Mouse (Mus musculus): ENCODE data around the gene Olfr957. TPM values are rescaled to one million over a fixed set of nuclear protein-coding genes. Genes with fewer than 3 reads are reported as not detected.
A peak's percentile ranks its signal among the peaks of the same experiment; 100 is the strongest.

Gene Olfr957
- polyA plus RNA-seq (2014; fragmentation: Nextera tagmentation; extraction: Ambion mirVana) = not detected in 2 replicates

- H3K9me3 ChIP-seq (ENCODE audit: control insufficient read depth, low read length) = no peaks in the 10 kb centered on the region
- H3K27ac ChIP-seq (ENCODE audit: low read depth, low read length) = no peak within 1 kb of the TSS
- no peaks in the 10 kb centered on the region for H3K27me3 ChIP-seq (ENCODE audit: control insufficient read depth, insufficient read depth, low read length)
- H3K4me3 ChIP-seq (ENCODE audit: low read depth, low read length) = no peak within 1 kb of the TSS
- no peak within 1 kb of the TSS for H3K9ac ChIP-seq (ENCODE audit: low read length)
- H3K4me1 ChIP-seq (replicated peaks; ENCODE audit: control insufficient read depth, insufficient read depth, low read length) = no peaks in the 10 kb centered on the region
- H3K36me3 ChIP-seq (ENCODE audit: control insufficient read depth, insufficient read depth, low read length) = no peaks in the 10 kb centered on the region
- DNase-seq (ENCODE audit: low spot score) (no peak), ATAC-seq (replicated peaks; ENCODE audit: low FRiP score) (no peak)
- 80% methylated on average over 3 of the region's 3 CpGs for WGBS
- H3K4me2 ChIP-seq (ENCODE audit: low read depth, low read length, severe bottlenecking) = no peak within 1 kb of the TSS
Measured at GRCm38 (mm10) chr9:39515531-39515930, at the start of gene Olfr957. Gene Olfr957 (minus strand): TSS chr9:39515809.

- Histone ChIP-seq H3K36me3 (ENCODE audit: control insufficient read depth, insufficient read depth, low read length) (no peaks in the 10 kb centered on the region), H3K9ac (ENCODE audit: low read length) (no peak overlapping the region), H3K27me3 (ENCODE audit: control insufficient read depth, insufficient read depth, low read length) (no peaks in the 10 kb centered on the region), H3K27ac (ENCODE audit: low read depth, low read length) (peak overlapping the region; percentile 41), H3K4me1 (replicated peaks; ENCODE audit: control insufficient read depth, insufficient read depth, low read length) (no peaks in the 10 kb centered on the region; the same call in 1 of the 2 replicates), H3K9me3 (ENCODE audit: control insufficient read depth, low read length) (no peaks in the 10 kb centered on the region), H3K4me3 (ENCODE audit: low read depth, low read length) (no peak overlapping the region), H3K4me2 (ENCODE audit: low read depth, low read length, severe bottlenecking) (no peak overlapping the region)
- ATAC-seq (replicated peaks; ENCODE audit: low FRiP score) (peak; percentile 52), DNase-seq (ENCODE audit: low spot score) (no peak)
Measured at GRCm38 (mm10) chr9:39558349-39558647, 42.7 kb upstream of the Olfr957 start.

- no peaks in the 10 kb centered on the region for H3K27me3 ChIP-seq (ENCODE audit: control insufficient read depth, insufficient read depth, low read length)
- no peak overlapping the region for H3K4me2 ChIP-seq (ENCODE audit: low read depth, low read length, severe bottlenecking)
- 39% methylated on average over 3 of the region's 3 CpGs for WGBS
- no peak overlapping the region for H3K9ac ChIP-seq (ENCODE audit: low read length)
- peak; percentile 90 for ATAC-seq (replicated peaks; ENCODE audit: low FRiP score)
- H3K36me3 ChIP-seq (ENCODE audit: control insufficient read depth, insufficient read depth, low read length) = no peaks in the 10 kb centered on the region
- no peaks in the 10 kb centered on the region; the same call in 1 of the 2 replicates for H3K4me1 ChIP-seq (replicated peaks; ENCODE audit: control insufficient read depth, insufficient read depth, low read length)
- no peaks in the 10 kb centered on the region for H3K9me3 ChIP-seq (ENCODE audit: control insufficient read depth, low read length)
- no peak for DNase-seq (ENCODE audit: low spot score)
- no peak overlapping the region for H3K4me3 ChIP-seq (ENCODE audit: low read depth, low read length)
- H3K27ac ChIP-seq (ENCODE audit: low read depth, low read length) = peak overlapping the region; percentile 57
Measured at GRCm38 (mm10) chr9:39557529-39558348, 42.1 kb upstream of the Olfr957 start.

- H3K27me3 ChIP-seq (ENCODE audit: control insufficient read depth, insufficient read depth, low read length) = no peaks in the 10 kb centered on the region
- no peaks in the 10 kb centered on the region for H3K36me3 ChIP-seq (ENCODE audit: control insufficient read depth, insufficient read depth, low read length)
- no peaks in the 10 kb centered on the region for H3K9me3 ChIP-seq (ENCODE audit: control insufficient read depth, low read length)
- no peak within 1 kb of the TSS for H3K4me3 ChIP-seq (ENCODE audit: low read depth, low read length)
- 85% methylated on average over 2 of the region's 2 CpGs for WGBS
- H3K27ac ChIP-seq (ENCODE audit: low read depth, low read length) = no peak within 1 kb of the TSS
- H3K9ac ChIP-seq (ENCODE audit: low read length) = no peak within 1 kb of the TSS
- no peak for ATAC-seq (replicated peaks; ENCODE audit: low FRiP score)
- no peak for DNase-seq (ENCODE audit: low spot score)
- no peaks in the 10 kb centered on the region; the same call in 1 of the 2 replicates for H3K4me1 ChIP-seq (replicated peaks; ENCODE audit: control insufficient read depth, insufficient read depth, low read length)
- H3K4me2 ChIP-seq (ENCODE audit: low read depth, low read length, severe bottlenecking) = no peak within 1 kb of the TSS
Measured at GRCm38 (mm10) chr9:39553946-39554345, 38.3 kb upstream of the Olfr957 start, which contains the start of gene Olfr958. Gene Olfr958 (minus strand): TSS chr9:39554054.

GRCm38 (mm10) chr9:39550806-39551205, 35.2 kb upstream of the Olfr957 start:
- WGBS = 83% methylated on average over 5 of the region's 5 CpGs
- Histone ChIP-seq H3K9me3 (ENCODE audit: control insufficient read depth, low read length) (no peaks in the 10 kb centered on the region), H3K4me2 (ENCODE audit: low read depth, low read length, severe bottlenecking) (no peak overlapping the region), H3K27ac (ENCODE audit: low read depth, low read length) (no peak overlapping the region), H3K27me3 (ENCODE audit: control insufficient read depth, insufficient read depth, low read length) (no peaks in the 10 kb centered on the region), H3K9ac (ENCODE audit: low read length) (no peak overlapping the region), H3K36me3 (ENCODE audit: control insufficient read depth, insufficient read depth, low read length) (no peaks in the 10 kb centered on the region), H3K4me3 (ENCODE audit: low read depth, low read length) (no peak overlapping the region), H3K4me1 (replicated peaks; ENCODE audit: control insufficient read depth, insufficient read depth, low read length) (no peaks in the 10 kb centered on the region)
- ATAC-seq (replicated peaks; ENCODE audit: low FRiP score) (no peak), DNase-seq (ENCODE audit: low spot score) (no peak)

GRCm38 (mm10) chr9:39523616-39524285, 8.1 kb upstream of the Olfr957 start:
- H3K36me3 ChIP-seq (ENCODE audit: control insufficient read depth, insufficient read depth, low read length) = no peaks in the 10 kb centered on the region
- H3K9me3 ChIP-seq (ENCODE audit: control insufficient read depth, low read length) = no peaks in the 10 kb centered on the region
- H3K4me1 ChIP-seq (replicated peaks; ENCODE audit: control insufficient read depth, insufficient read depth, low read length) = no peaks in the 10 kb centered on the region
- no peaks in the 10 kb centered on the region for H3K27me3 ChIP-seq (ENCODE audit: control insufficient read depth, insufficient read depth, low read length)
- no peak for ATAC-seq (replicated peaks; ENCODE audit: low FRiP score)
- no peak overlapping the region for H3K9ac ChIP-seq (ENCODE audit: low read length)
- no peak overlapping the region for H3K27ac ChIP-seq (ENCODE audit: low read depth, low read length)
- H3K4me3 ChIP-seq (ENCODE audit: low read depth, low read length) = no peak overlapping the region
- no peak for DNase-seq (ENCODE audit: low spot score)
- WGBS = 80% methylated on average over 1 of the region's 1 CpGs
- H3K4me2 ChIP-seq (ENCODE audit: low read depth, low read length, severe bottlenecking) = no peak overlapping the region

- H3K4me3 ChIP-seq (ENCODE audit: low read depth, low read length) = no peak overlapping the region
- H3K27ac ChIP-seq (ENCODE audit: low read depth, low read length) = no peak overlapping the region
- ATAC-seq (replicated peaks; ENCODE audit: low FRiP score) = no peak
- DNase-seq (ENCODE audit: low spot score) = no peak
- H3K27me3 ChIP-seq (ENCODE audit: control insufficient read depth, insufficient read depth, low read length) = no peaks in the 10 kb centered on the region
- no peaks in the 10 kb centered on the region for H3K9me3 ChIP-seq (ENCODE audit: control insufficient read depth, low read length)
- no peak overlapping the region for H3K9ac ChIP-seq (ENCODE audit: low read length)
- H3K4me1 ChIP-seq (replicated peaks; ENCODE audit: control insufficient read depth, insufficient read depth, low read length) = no peaks in the 10 kb centered on the region
- no peak overlapping the region for H3K4me2 ChIP-seq (ENCODE audit: low read depth, low read length, severe bottlenecking)
- H3K36me3 ChIP-seq (ENCODE audit: control insufficient read depth, insufficient read depth, low read length) = no peaks in the 10 kb centered on the region
Measured at GRCm38 (mm10) chr9:39518595-39518994, 3.0 kb upstream of the Olfr957 start.

- H3K9me3 ChIP-seq (ENCODE audit: control insufficient read depth, low read length) = no peaks in the 10 kb centered on the region
- H3K27ac ChIP-seq (ENCODE audit: low read depth, low read length) = no peak overlapping the region
- H3K9ac ChIP-seq (ENCODE audit: low read length) = no peak overlapping the region
- DNase-seq (ENCODE audit: low spot score) (no peak), ATAC-seq (replicated peaks; ENCODE audit: low FRiP score) (no peak)
- no peaks in the 10 kb centered on the region for H3K27me3 ChIP-seq (ENCODE audit: control insufficient read depth, insufficient read depth, low read length)
- no peaks in the 10 kb centered on the region for H3K4me1 ChIP-seq (replicated peaks; ENCODE audit: control insufficient read depth, insufficient read depth, low read length)
- 80% methylated on average over 9 of the region's 9 CpGs for WGBS
- no peak overlapping the region for H3K4me2 ChIP-seq (ENCODE audit: low read depth, low read length, severe bottlenecking)
- H3K4me3 ChIP-seq (ENCODE audit: low read depth, low read length) = no peak overlapping the region
- H3K36me3 ChIP-seq (ENCODE audit: control insufficient read depth, insufficient read depth, low read length) = no peaks in the 10 kb centered on the region
Measured at GRCm38 (mm10) chr9:39509412-39509811, 6.2 kb downstream of the Olfr957 start.

Data from forebrain, embryonic 11.5 days (tissue).